Mouse (Mus musculus) myocyte (in vitro differentiated cells): ENCODE data around the gene St8sia1.

Experiments
- CEBPB ChIP-seq: IDR thresholded peaks from 2 replicates; pipeline ENCODE4 v1.6.1; 2011; ENCODE audit warnings: mild to moderate bottlenecking, moderate library complexity; ENCODE audit not compliant: poor library complexity, insufficient read depth, severe bottlenecking
- E2F4 ChIP-seq: IDR thresholded peaks from one replicate; pipeline ENCODE4 v1.6.1; 2011; ENCODE audit warnings: mild to moderate bottlenecking, control low read depth, moderate library complexity; ENCODE audit not compliant: insufficient read depth
- MAX ChIP-seq: IDR thresholded peaks from one replicate; pipeline ENCODE4 v1.6.1; 2011; ENCODE audit warnings: low read depth, mild to moderate bottlenecking, control low read depth
- MYOD1 ChIP-seq, 3 experiments: IDR thresholded peaks; one replicate each; pipeline ENCODE4 v1.6.1; 2011; ENCODE audit warnings: control low read depth in 2 of 3, low read depth in 2 of 3, mild to moderate bottlenecking in 2 of 3, moderate library complexity in 1 of 3; ENCODE audit not compliant: insufficient read length in 2 of 3, control insufficient read depth in 1 of 3
- MYOG ChIP-seq, 3 experiments: IDR thresholded peaks; one replicate each; pipeline ENCODE4 v1.6.1; 2011; ENCODE audit warnings: control low read depth in 2 of 3, low read depth in 2 of 3, mild to moderate bottlenecking in 2 of 3; ENCODE audit not compliant: insufficient read length in 2 of 3, control insufficient read depth in 1 of 3, insufficient read depth in 1 of 3
- POLR2A ChIP-seq: IDR thresholded peaks from one replicate; pipeline ENCODE4 v1.6.1; 2011; ENCODE audit warnings: low read depth, mild to moderate bottlenecking, control low read depth, moderate library complexity; ENCODE audit not compliant: insufficient read length
- POLR2AphosphoS2 ChIP-seq: IDR thresholded peaks from one replicate; pipeline ENCODE4 v1.6.1; 2011; ENCODE audit warnings: low read depth, control low read depth; ENCODE audit not compliant: insufficient read length
- SRF ChIP-seq: IDR thresholded peaks from one replicate; pipeline ENCODE4 v1.6.1; 2011; ENCODE audit warnings: low read depth; ENCODE audit not compliant: control insufficient read depth, insufficient read length
- TCF12 ChIP-seq: IDR thresholded peaks from one replicate; pipeline ENCODE4 v1.6.1; 2011; ENCODE audit warnings: mild to moderate bottlenecking, control low read depth; ENCODE audit not compliant: poor library complexity, insufficient read depth, severe bottlenecking
- TCF3 ChIP-seq: IDR thresholded peaks from one replicate; pipeline ENCODE4 v1.6.1; 2011; ENCODE audit warnings: low read depth, control low read depth; ENCODE audit not compliant: insufficient read length
- USF1 ChIP-seq: IDR thresholded peaks from one replicate; pipeline ENCODE4 v1.6.1; 2011; ENCODE audit warnings: low read depth, mild to moderate bottlenecking, control low read depth, moderate library complexity

DNA sequence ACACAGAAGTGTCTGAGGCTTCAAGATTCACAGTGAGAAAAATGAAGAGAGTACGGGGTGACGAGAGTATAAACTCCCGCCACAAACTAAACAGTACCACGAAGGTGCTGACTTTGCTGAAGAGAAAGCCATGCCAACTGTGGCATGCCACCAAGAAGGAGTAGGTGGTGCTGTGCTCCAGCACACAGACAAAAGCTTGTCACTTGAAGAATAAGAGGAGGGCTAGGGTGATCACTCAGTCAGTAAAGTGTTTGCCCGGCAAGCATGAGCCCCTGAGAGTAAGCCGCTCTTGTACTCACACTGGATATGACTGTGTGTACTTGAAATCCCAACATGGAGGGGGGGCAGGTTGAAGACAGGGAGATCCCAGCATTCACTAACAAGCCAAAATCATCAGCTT is 87.0 kb downstream of the St8sia1 start:
- TF ChIP-seq POLR2A = no peak
- TF ChIP-seq TCF12 = no peak
- no peak for TF ChIP-seq MAX
- TF ChIP-seq MYOG (IDR thresholded peaks at IDR 0.05; ENCODE audit: control insufficient read depth in 1 of 3, insufficient read depth in 1 of 3, insufficient read length in 2 of 3, low read depth in 2 of 3) = no peak
- TF ChIP-seq MYOD1 (IDR thresholded peaks at IDR 0.05; ENCODE audit: control insufficient read depth in 1 of 3, insufficient read length in 2 of 3, low read depth in 2 of 3) = no peak
- TF ChIP-seq CEBPB = no peak
- no peak for TF ChIP-seq USF1
- no peak for TF ChIP-seq E2F4
- TF ChIP-seq SRF = no peak
- no peak for TF ChIP-seq POLR2AphosphoS2
- TF ChIP-seq TCF3 = no peak
